Mouse (Mus musculus): ENCODE data around the gene Wnt9b. TPM values are rescaled to one million over a fixed set of nuclear protein-coding genes. Genes with fewer than 3 reads are reported as not detected.

Gene Wnt9b
- polyA plus RNA-seq, 1 experiment: not detected

GRCm38 (mm10) chr11:103733069-103733468, 16.6 kb downstream of the Wnt9b start:
- Histone ChIP-seq H3K36me3 (ENCODE audit: control insufficient read depth, insufficient read depth) (no peaks in the 10 kb centered on the region), H3K79me2 (ENCODE audit: control insufficient read depth, insufficient read depth) (no peaks in the 10 kb centered on the region), H3ac (ENCODE audit: control insufficient read depth, insufficient read length) (no peak overlapping the region), H3K4me2 (ENCODE audit: low read depth) (no peak overlapping the region), H3K4me3 (no peak overlapping the region), H3K27me3 (ENCODE audit: control insufficient read depth, insufficient read depth, insufficient read length) (peaks cover 69% of the 10 kb centered on the region)
- TF ChIP-seq MAX (IDR thresholded peaks at IDR 0.05; ENCODE audit: low read depth): no peak
- TF ChIP-seq E2F4 (IDR thresholded peaks at IDR 0.05; ENCODE audit: insufficient read depth): no peak
- TF ChIP-seq MYOD1 (IDR thresholded peaks at IDR 0.05; ENCODE audit: control insufficient read depth in 1 of 3, insufficient read length in 2 of 3, low read depth in 2 of 3): no peak
- no peak for TF ChIP-seq TCF12 (IDR thresholded peaks at IDR 0.05; ENCODE audit: insufficient read depth, poor library complexity, severe bottlenecking)
- no peak for TF ChIP-seq REST (IDR thresholded peaks at IDR 0.05; ENCODE audit: insufficient read depth, insufficient read length)
- no peak for TF ChIP-seq POLR2AphosphoS2 (IDR thresholded peaks at IDR 0.05; ENCODE audit: insufficient read length, low read depth)
- TF ChIP-seq TCF3 (IDR thresholded peaks at IDR 0.05; ENCODE audit: insufficient read length, low read depth): no peak
- no peak for TF ChIP-seq SRF (IDR thresholded peaks at IDR 0.05; ENCODE audit: control insufficient read depth, insufficient read length, low read depth)
- no peak for TF ChIP-seq MYOG (IDR thresholded peaks at IDR 0.05; ENCODE audit: control insufficient read depth in 1 of 3, insufficient read depth in 1 of 3, insufficient read length in 2 of 3, low read depth in 2 of 3)
- TF ChIP-seq POLR2A (IDR thresholded peaks at IDR 0.05; ENCODE audit: insufficient read length, low read depth): no peak
- TF ChIP-seq USF1 (IDR thresholded peaks at IDR 0.05; ENCODE audit: low read depth): no peak
- no peak for TF ChIP-seq CEBPB (IDR thresholded peaks at IDR 0.05; ENCODE audit: insufficient read depth, poor library complexity, severe bottlenecking)

GRCm38 (mm10) chr11:103732306-103732705, 17.3 kb downstream of the Wnt9b start:
- no peak for TF ChIP-seq REST (IDR thresholded peaks at IDR 0.05; ENCODE audit: insufficient read depth, insufficient read length)
- no peak for TF ChIP-seq MYOD1 (IDR thresholded peaks at IDR 0.05; ENCODE audit: control insufficient read depth in 1 of 3, insufficient read length in 2 of 3, low read depth in 2 of 3)
- no peak for TF ChIP-seq CEBPB (IDR thresholded peaks at IDR 0.05; ENCODE audit: insufficient read depth, poor library complexity, severe bottlenecking)
- TF ChIP-seq TCF3 (IDR thresholded peaks at IDR 0.05; ENCODE audit: insufficient read length, low read depth): no peak
- no peak for TF ChIP-seq MAX (IDR thresholded peaks at IDR 0.05; ENCODE audit: low read depth)
- TF ChIP-seq POLR2A (IDR thresholded peaks at IDR 0.05; ENCODE audit: insufficient read length, low read depth): no peak
- no peak for TF ChIP-seq TCF12 (IDR thresholded peaks at IDR 0.05; ENCODE audit: insufficient read depth, poor library complexity, severe bottlenecking)
- no peak for TF ChIP-seq SRF (IDR thresholded peaks at IDR 0.05; ENCODE audit: control insufficient read depth, insufficient read length, low read depth)
- no peak for TF ChIP-seq POLR2AphosphoS2 (IDR thresholded peaks at IDR 0.05; ENCODE audit: insufficient read length, low read depth)
- no peak for TF ChIP-seq MYOG (IDR thresholded peaks at IDR 0.05; ENCODE audit: control insufficient read depth in 1 of 3, insufficient read depth in 1 of 3, insufficient read length in 2 of 3, low read depth in 2 of 3)
- TF ChIP-seq E2F4 (IDR thresholded peaks at IDR 0.05; ENCODE audit: insufficient read depth): no peak
- TF ChIP-seq USF1 (IDR thresholded peaks at IDR 0.05; ENCODE audit: low read depth): no peak
- Histone ChIP-seq H3K27me3 (ENCODE audit: control insufficient read depth, insufficient read depth, insufficient read length) (peaks cover 61% of the 10 kb centered on the region), H3ac (ENCODE audit: control insufficient read depth, insufficient read length) (no peak overlapping the region), H3K36me3 (ENCODE audit: control insufficient read depth, insufficient read depth) (no peaks in the 10 kb centered on the region), H3K4me2 (ENCODE audit: low read depth) (no peak overlapping the region), H3K79me2 (ENCODE audit: control insufficient read depth, insufficient read depth) (no peaks in the 10 kb centered on the region), H3K4me3 (no peak overlapping the region)

GRCm38 (mm10) chr11:103731594-103731993, 18.0 kb downstream of the Wnt9b start:
- H3K4me3 ChIP-seq: no peak overlapping the region

GRCm38 (mm10) chr11:103729282-103729985, 20.2 kb downstream of the Wnt9b start:
- no peaks in the 10 kb centered on the region for H3K36me3 ChIP-seq (ENCODE audit: control insufficient read depth, insufficient read depth)
- peaks cover 55% of the 10 kb centered on the region for H3K27me3 ChIP-seq (ENCODE audit: control insufficient read depth, insufficient read depth, insufficient read length)
- no peak overlapping the region for H3ac ChIP-seq (ENCODE audit: control insufficient read depth, insufficient read length)
- H3K4me2 ChIP-seq (ENCODE audit: low read depth): no peak overlapping the region
- H3K4me3 ChIP-seq: no peak overlapping the region
- TF ChIP-seq E2F4 (IDR thresholded peaks at IDR 0.05; ENCODE audit: insufficient read depth): no peak
- no peak for TF ChIP-seq CEBPB (IDR thresholded peaks at IDR 0.05; ENCODE audit: insufficient read depth, poor library complexity, severe bottlenecking)
- TF ChIP-seq MYOG (IDR thresholded peaks at IDR 0.05; ENCODE audit: control insufficient read depth in 1 of 3, insufficient read depth in 1 of 3, insufficient read length in 2 of 3, low read depth in 2 of 3): no peak
- TF ChIP-seq TCF12 (IDR thresholded peaks at IDR 0.05; ENCODE audit: insufficient read depth, poor library complexity, severe bottlenecking): no peak
- TF ChIP-seq POLR2AphosphoS2 (IDR thresholded peaks at IDR 0.05; ENCODE audit: insufficient read length, low read depth): no peak
- TF ChIP-seq REST (IDR thresholded peaks at IDR 0.05; ENCODE audit: insufficient read depth, insufficient read length): no peak
- TF ChIP-seq MYOD1 (IDR thresholded peaks at IDR 0.05; ENCODE audit: control insufficient read depth in 1 of 3, insufficient read length in 2 of 3, low read depth in 2 of 3): no peak
- no peak for TF ChIP-seq MAX (IDR thresholded peaks at IDR 0.05; ENCODE audit: low read depth)
- TF ChIP-seq SRF (IDR thresholded peaks at IDR 0.05; ENCODE audit: control insufficient read depth, insufficient read length, low read depth): no peak
- TF ChIP-seq USF1 (IDR thresholded peaks at IDR 0.05; ENCODE audit: low read depth): no peak
- no peak for TF ChIP-seq TCF3 (IDR thresholded peaks at IDR 0.05; ENCODE audit: insufficient read length, low read depth)
- no peak for TF ChIP-seq POLR2A (IDR thresholded peaks at IDR 0.05; ENCODE audit: insufficient read length, low read depth)
- no peaks in the 10 kb centered on the region for H3K79me2 ChIP-seq (ENCODE audit: control insufficient read depth, insufficient read depth)

More at GRCm38 (mm10) chr11:103731594-103731993, 18.0 kb downstream of the Wnt9b start:
- Histone ChIP-seq H3K36me3 (ENCODE audit: control insufficient read depth, insufficient read depth) (no peaks in the 10 kb centered on the region), H3K4me2 (ENCODE audit: low read depth) (no peak overlapping the region), H3K27me3 (ENCODE audit: control insufficient read depth, insufficient read depth, insufficient read length) (peaks cover 62% of the 10 kb centered on the region), H3ac (ENCODE audit: control insufficient read depth, insufficient read length) (no peak overlapping the region), H3K79me2 (ENCODE audit: control insufficient read depth, insufficient read depth) (no peaks in the 10 kb centered on the region)
- TF ChIP-seq MAX (IDR thresholded peaks at IDR 0.05; ENCODE audit: low read depth) (no peak), SRF (IDR thresholded peaks at IDR 0.05; ENCODE audit: control insufficient read depth, insufficient read length, low read depth) (no peak), CEBPB (IDR thresholded peaks at IDR 0.05; ENCODE audit: insufficient read depth, poor library complexity, severe bottlenecking) (no peak), USF1 (IDR thresholded peaks at IDR 0.05; ENCODE audit: low read depth) (no peak), REST (IDR thresholded peaks at IDR 0.05; ENCODE audit: insufficient read depth, insufficient read length) (no peak), TCF3 (IDR thresholded peaks at IDR 0.05; ENCODE audit: insufficient read length, low read depth) (no peak)

Data from myocyte (in vitro differentiated cells).